Mouse (Mus musculus) lung, postnatal 14 days (tissue): ENCODE measurements at regions not wholly inside any gene's neighbourhood (a gene's known extent, or its start where the extent isn't known, plus 50 kb on each side); places are given as distances from the start of the nearest gene placed in this dataset.

Experiments
- DNase-seq: peaks from one replicate; pipeline ENCODE4 v3.0.0; 2021

DNA sequence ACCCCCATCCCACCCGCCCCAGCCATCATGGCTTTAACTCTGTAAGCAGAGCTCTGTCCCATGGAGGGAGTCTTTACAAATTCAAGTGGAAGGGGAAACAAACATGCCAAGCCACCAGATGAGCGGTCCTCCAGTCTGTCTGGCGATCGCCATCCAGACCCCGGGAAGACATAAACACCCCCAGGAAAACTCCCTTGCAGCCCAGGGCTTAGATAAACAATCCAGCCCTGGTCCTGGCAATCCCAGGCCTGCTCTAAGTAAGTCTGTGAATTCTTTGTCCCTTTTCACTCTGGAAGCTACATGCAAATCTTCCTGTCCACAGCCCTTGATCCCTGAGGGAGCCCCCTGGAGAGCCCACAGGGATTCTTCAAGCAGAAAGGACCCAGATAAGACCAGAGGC lies 129.2 kb upstream of the Sox11 start:
- no peak for DNase-seq

DNA sequence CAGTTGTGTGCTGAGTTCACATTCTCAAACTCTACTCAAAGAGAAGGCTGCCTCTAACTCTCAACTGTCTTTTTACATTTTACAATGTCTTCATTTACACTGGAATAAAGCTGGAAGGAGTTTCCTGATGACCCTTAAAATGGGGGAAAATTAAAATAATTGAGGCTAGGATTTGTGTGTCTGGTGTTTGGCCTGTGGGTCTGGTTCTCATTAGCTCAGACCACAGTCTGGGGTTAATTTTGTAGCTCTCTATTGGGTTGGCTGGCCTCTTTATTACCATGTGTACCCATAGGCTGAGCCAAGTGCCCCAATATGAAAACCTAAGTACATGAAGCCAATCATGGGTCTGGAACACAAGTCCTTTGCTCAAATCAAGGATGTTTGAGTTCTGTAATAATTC lies 128.0 kb upstream of the Sox11 start:
- DNase-seq = no peak

DNA sequence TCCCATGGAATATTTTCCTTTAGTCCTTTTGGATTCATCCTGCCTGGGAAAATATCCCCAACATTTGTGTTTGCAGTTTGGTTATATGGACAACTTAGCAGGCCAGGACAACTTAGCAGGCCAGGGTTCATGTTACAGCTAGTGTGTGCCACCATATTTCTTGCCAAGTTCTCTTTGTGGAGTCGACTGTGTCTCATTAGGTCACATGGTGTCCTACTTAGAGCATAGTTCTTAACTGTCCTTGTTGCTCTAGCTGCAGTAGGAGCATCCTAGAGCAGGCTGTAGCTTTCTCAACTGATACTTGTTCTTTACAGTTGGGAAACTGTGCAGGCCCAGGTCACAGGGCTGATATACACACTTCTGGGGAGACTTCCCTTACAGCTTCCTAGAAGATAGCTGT lies 126.4 kb upstream of the Sox11 start:
- DNase-seq = no peak

DNA sequence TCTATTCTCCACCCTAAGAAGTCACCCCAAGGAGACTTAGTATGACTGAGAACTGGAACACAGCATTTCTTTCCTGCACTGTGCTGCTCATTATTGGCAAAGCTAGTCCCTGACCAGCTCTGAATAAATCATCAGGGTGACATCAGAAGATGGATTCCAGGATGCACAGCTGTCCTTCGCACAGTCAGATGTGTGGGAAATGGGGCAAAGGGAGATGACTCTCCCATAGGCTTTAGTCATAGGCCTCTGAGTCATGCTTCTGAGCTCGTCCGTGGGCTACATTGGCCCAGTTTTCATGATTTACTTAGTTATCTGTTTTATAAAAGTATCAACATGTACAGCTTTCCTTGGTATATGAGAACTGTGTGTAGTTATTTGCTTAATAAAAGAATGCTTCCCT lies 125.8 kb upstream of the Sox11 start:
- DNase-seq = no peak

DNA sequence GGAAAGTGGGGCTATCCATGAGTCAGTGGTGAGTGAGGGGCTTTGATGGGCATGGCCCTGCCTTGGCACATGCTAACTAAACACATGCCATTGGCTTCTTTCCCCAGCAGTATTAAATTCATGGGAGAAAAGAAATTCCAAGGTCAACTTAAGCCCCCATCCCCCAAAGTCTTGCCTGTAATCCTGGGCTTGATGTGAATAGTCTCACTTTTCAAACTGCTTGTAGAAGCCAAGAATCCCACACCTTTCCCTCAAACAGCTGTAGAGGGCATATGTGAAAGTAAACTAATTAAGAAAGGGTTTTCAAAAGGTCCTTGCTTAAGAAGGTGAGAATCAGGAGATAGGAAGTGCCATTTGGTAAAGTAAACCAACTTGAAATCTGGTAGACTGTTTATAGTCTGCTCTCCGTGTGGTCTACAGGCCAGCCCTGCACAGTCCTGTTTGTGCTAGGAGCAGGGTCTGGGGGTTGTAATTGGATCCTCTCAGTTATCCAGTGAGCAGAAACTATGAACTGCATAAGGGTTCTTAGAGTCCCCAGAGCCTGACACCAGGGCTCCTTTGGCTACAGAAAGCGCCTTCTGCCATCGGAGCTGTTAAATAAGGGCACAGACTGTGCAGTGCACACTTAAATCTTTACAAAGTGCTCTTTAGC lies 123.3 kb upstream of the Sox11 start:
- no peak for DNase-seq

DNA sequence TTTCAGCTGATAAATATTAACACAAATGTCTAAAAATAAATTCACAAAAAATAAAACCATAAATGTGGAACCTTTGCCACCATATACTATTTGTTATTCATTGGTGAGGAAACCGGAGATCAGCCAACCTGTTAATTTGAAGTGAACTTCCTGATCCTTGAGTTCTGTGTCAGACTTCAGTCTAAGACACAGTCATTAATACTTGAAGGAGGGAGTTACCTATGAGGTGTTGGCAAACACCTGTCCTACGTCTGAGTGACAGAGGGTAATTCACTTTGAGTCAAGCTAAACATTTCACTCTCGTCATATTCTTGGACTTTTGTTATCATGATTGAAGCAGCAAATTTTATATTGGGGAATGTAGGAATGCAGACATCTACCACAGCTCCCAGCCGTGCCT lies 116.3 kb upstream of the Sox11 start:
- no peak for DNase-seq

DNA sequence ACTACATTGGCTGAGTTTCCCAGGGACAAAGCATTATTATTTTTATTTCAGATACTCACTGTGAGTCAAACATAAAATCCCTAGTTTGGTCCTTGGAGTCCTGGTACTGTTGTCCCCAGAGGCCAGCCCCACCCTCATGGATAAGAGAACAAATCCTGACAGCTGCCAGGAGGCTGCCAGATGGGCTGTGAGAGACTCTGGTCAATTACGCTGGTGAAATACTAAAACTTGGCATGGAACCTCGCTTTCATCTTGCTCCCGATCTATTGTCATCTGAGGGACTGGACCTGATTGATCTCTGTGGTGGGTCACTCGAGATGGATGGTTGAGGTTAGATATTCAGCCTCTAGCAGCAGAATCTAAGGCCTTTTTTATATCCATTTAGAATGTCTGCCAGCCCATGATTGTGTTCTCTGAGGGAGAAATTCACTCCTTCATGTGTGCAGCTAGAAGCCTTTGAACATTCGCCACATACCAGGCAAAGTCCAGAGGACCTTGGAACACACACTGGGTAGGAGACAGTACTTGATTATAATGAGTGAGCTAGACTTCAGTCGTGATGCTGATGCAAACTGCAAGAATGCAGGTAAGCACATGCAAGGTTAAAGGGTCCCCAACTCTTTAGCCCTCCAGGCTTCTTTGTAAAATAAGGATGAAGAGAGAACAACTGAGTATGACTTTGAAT lies 95.4 kb upstream of the Sox11 start:
- no peak for DNase-seq

DNA sequence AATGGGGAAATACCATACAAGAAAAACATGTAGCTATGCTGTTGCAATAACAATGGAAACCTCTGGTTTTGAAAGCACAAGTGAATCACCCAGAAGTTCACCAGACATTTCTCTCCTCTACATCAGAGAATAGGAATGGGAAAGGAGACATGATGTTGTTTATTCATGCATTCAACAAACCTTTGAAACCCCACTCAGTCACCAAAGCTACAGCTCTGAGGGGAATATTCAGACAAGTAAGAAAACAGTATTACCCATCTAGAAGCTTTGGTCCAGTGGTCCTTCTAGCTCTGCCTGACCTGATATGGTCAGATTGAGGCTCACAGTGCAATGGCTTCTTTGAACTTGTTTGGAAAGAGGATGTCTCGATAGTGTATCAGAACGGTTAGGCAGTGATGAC lies 89.0 kb upstream of the Sox11 start:
- DNase-seq = no peak

DNA sequence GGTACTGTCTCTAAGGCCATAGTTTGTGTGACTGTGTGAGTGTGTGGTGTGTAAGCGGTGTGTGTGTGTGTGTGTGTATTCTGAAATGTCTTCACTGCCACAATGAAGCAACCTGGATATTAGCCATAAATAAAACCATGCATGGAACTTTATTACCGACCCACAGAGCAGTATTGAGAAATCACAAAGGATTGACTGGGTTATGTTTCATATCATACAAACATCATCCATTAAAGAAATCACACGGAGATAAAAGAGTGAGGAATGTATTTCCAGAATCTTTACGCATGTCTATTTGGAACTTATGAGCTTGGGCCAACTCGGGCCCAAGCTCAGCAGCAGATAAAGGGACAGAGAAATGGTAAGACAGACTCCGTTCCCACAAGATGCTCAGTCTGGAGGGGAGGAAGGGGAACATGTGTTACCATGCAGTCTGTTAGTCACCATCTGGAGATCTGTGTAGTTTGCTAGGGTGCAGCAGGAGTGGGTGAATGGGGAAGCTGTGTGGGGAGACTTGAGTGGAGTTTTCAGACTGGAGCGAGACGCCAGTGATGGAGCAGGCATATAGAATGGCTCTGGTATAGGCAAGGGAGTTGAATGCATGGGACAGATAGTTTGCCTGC lies 75.1 kb upstream of the Sox11 start:
- no peak for DNase-seq

DNA sequence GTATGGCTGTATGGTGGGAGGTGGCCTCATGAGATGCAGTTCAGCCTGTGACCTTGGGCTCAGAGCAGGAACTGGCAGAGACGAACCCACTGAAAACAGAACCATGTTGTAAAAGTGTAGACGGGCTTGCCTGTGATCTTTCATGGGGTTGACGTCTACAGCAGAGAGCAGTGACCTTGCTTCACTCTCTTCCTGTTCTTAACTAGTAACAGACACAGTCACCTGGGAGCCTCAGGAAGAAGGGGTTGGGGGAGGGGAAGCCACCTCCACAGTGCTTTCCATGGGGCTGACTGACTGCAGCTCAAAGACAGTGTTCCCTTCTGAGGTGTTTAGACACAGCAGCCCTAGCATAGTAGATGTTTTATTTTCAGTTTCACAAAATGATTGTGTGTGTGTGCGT lies 68.2 kb upstream of the Sox11 start:
- no peak for DNase-seq

DNA sequence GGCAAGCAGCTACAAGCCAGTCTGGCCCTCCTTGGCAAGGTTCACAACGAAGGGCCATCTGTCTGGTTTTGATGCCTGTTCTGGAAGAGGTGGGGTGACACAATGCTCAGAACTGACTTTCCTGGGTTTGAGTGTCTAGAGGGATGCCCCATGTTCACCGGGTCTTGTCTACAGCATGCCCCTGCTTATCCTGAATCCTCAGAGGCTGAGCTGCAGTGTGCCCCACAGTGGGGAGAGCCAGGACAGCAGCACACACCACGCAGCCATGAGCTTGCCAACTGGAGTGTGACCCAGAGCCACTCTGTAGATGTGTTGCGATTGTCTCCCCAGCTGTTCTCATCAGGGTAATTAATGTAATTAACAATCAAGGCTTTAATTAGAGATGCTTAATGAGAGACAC lies 66.1 kb upstream of the Sox11 start:
- DNase-seq = no peak

DNA sequence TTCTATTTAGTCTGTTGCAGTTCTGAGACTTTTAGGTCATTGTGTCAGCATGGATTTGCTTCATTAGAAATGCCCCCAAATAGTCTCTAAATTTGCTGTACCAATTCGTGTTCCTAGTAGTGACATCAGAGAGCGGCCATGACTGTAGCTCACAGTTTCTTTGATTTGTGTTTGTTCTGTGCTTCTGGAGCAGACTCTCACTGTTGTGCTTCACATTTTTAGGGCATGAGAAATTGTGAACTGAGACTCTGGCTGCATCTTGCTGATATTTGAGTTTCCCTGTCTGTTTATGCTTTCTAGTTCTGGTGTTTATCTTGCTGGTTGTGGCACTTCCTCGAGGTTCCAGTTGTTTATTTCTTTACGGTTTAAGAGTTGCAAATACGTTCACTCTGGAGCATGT lies 57.0 kb upstream of the Sox11 start:
- no peak for DNase-seq
